Mouse (Mus musculus) megakaryocyte, embryonic 14.5 days (primary cell): ENCODE results near the gene Eif4ebp2.

Source experiments
- FLI1 ChIP-seq: IDR thresholded peaks from 2 replicates; pipeline ENCODE4 v1.6.1; 2012; ENCODE audit warnings: low read length, inconsistent platforms, mixed read lengths
- GATA1 ChIP-seq: IDR thresholded peaks from 3 replicates; pipeline ENCODE4 v1.6.1; 2012; ENCODE audit warnings: mixed read lengths, low read length, inconsistent platforms, borderline replicate concordance

- TF ChIP-seq GATA1 = no peak
- TF ChIP-seq FLI1 = no peak
These were observed 7.4 kb downstream of the Eif4ebp2 start for GRCm38 (mm10) chr10:61445016-61445415.
